Mouse (Mus musculus) liver, adult 2 months (tissue): Measurements from ENCODE around the gene P2rx7.

ENCODE experiments used
- CTCF ChIP-seq: fragments of 200-500 bp; IDR thresholded peaks from 2 replicates; pipeline ENCODE4 v1.5.1; 2011; ENCODE audit warnings: low read depth, low read length, control low read depth
- POLR2A ChIP-seq: fragments of 200-500 bp; IDR thresholded peaks from 2 replicates; pipeline ENCODE4 v1.6.1; 2011; ENCODE audit warnings: low read length, control low read depth; ENCODE audit not compliant: insufficient read depth; ENCODE audit errors: extremely low read depth

DNA sequence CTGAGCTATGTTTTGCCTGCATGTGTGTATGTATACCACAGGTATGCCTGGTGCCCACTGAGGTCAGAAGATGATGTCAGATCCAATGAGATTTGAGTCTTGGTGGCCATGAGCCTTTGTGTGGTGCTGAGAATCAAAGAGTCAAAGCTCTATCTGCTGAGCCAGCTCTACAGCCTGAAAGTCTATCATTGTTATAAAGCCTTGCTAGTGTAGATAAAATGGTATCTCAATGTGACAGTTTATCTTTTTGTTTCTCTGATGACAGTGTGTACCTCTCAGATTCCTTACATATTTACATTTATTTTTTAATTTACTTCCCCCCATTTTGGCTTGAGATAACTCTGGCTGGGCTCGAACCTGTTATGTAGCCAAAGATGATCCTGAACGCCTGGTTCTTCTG, 59.9 kb downstream of the P2rx7 start:
- no peak for TF ChIP-seq CTCF
- no peak for TF ChIP-seq POLR2A
